Mouse (Mus musculus) thymus, adult 2 months (tissue): Measurements from ENCODE around the gene Fcf1.

Source experiments
- CTCF ChIP-seq: fragments of 200-500 bp; IDR thresholded peaks from 2 replicates; pipeline ENCODE4 v1.5.1; 2012; ENCODE audit warnings: mild to moderate bottlenecking, control low read depth, low read length, moderate library complexity, borderline replicate concordance; ENCODE audit not compliant: control insufficient read depth, poor library complexity, insufficient read depth; ENCODE audit errors: extremely low read depth
- POLR2A ChIP-seq: fragments of 200-500 bp; IDR thresholded peaks from 2 replicates; pipeline ENCODE4 v1.6.1; 2012; ENCODE audit warnings: mild to moderate bottlenecking, low read length, control low read depth, moderate library complexity; ENCODE audit not compliant: control insufficient read depth, poor library complexity, insufficient read depth; ENCODE audit errors: extremely low read depth

- TF ChIP-seq CTCF (no peak), POLR2A (no peak)
These were observed 11.8 kb upstream of the Fcf1 start for GRCm38 (mm10) chr12:84958794-84959356.
